Mouse (Mus musculus) fat pad, adult 2 months (tissue): ENCODE results near the gene Kcnj11.

Experiments
- DNase-seq: peaks from one replicate; pipeline ENCODE4 v3.0.0-alpha.2; 2011; ENCODE audit warnings: low read depth, low spot score; ENCODE audit errors: extremely low read depth

Gene Kcnj11

DNA sequence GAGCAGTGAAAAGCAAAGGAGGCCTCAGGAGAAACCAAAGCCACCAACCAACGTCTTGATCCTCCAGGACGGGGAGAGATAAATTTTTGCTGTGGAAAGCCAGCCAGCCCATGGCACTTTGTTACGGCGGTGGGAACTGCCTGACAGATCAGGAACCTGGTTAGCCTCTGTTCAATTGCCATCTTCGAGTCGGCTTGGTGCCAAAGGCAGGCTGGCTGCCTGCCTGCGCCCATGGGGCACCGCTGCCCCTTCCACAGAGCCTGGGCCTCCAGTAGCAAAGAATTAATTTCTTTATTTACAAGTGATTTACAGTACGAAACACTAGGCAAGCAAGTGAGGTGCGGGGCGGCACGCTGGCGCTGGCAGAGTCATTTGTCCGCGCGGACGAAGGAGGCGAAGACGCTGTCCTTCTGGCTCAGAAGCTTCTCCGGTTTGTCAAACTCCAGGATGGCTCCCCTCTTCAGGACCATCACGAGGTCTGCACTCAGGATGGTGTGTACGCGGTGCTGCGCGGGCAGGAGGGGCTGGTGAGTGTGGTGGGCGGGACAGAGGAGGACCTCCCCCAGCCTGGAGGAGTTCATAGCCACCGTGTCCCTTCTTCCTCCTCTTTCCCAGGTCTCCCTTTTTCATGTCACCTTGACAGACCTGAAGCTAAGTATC, 3.8 kb upstream of the Kcnj11 start:
- no peak for DNase-seq

DNA sequence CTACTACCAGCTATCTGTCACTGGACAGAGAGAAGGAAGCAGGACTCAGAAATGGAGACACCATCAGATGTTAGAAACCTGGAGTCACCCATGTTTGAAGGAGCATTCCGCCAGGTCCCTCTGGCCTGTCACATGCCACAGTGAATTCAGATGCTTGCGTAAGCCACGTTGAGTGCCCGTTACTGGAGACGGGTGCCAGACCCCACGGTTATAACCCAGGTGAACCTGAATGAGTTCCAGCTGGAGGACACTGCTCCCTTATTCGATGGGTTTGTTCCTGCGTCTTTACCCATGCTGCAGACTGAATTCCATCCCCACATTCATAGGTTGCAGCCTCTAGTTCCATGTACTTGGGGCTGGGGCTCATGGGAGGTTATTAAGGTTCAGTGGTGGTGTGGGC, 3.2 kb upstream of the Kcnj11 start:
- no peak for DNase-seq

DNA sequence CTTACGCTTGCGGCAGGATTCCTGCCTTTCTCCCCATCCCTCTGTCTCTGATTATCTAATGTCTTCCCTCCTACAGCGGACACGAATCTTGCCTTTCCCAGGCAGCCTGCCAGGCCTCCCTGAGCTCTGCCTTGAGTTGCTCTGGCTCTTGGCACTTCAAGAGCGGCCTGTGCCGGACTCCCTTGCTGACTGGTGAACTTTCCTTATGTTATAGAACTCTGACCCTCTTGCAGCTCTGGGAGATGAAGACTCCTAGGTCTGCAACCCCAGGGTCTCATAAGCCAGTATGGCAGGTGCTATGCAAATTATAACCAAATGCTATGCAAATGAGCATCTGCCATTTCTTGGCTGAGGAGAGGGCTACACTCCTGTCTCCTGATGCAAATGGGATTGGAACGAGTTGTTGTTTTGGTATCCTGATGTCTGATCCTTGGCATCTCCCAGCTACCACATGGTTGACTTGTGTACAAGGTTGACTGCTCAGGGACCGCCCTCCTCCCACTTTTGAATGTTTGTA, 2.6 kb upstream of the Kcnj11 start:
- DNase-seq, result no peak

DNA sequence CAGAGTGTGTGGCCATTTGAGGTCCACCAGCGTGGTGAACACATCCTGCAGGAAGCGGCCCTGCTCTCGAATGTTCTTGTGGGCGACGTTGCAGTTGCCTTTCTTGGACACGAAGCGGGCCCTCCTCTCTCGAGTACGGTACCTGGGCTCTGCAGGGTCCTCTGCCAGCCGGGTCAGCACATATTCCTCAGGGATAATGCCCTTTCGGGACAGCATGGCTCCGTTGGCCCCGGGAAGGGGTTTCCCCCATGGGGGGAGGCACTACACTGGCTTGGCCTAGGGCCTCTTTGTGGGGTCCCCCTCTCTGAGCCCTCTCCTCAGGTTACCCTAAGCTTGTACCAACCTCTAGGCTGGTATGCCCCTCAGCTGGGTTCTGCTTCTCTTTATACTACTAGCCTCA, 882 bp downstream of the Kcnj11 start:
- DNase-seq, result no peak

DNA sequence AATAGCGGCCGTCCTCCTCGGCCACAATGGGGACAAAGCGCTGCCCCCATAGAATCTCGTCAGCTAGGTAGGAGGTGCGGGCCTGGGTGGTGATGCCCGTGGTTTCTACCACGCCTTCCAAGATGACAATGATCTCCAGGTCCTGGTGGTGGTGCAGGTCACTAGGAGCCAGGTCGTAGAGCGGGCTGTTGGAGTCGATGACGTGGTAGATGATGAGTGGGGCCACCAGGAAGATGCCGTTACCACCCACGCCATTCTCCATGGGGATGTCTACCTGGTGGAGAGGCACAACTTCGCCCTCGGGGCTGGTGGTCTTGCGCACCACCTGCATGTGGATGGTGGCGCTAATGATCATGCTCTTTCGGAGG, 1.7 kb downstream of the Kcnj11 start:
- DNase-seq, result no peak

DNA sequence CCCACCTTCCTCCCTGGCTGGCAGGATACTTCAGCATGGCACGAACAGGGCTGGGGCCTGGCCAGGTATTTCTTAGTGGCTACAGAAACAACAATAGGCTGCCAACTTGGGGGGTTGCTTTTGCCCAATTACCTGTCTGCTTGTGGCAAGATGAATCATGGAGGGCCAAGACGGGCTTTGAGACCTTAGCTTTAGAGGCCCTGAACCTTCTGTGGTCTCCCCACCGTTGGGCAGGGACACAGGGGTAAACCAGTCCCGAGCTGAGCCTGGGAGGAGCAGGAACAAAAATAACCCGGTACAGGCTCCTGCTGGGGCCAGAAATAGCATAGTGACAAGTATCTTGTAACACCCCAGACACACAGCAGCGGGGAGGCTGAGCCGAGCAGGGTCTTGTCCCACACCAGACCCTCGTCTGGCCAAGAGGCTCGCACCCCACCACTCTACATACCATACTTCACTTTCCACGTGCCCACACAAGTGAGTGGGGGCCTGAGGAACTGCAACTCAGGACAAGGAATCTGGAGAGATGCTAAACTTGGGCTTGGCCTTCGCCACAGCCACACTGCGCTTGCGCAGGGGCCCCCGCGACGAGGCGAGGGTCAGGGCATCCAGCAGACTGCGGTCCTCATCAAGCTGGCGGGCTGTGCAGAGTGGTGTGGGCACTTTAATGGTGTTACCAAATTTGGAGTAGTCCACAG, 2.2 kb downstream of the Kcnj11 start:
- DNase-seq, result no peak

DNA sequence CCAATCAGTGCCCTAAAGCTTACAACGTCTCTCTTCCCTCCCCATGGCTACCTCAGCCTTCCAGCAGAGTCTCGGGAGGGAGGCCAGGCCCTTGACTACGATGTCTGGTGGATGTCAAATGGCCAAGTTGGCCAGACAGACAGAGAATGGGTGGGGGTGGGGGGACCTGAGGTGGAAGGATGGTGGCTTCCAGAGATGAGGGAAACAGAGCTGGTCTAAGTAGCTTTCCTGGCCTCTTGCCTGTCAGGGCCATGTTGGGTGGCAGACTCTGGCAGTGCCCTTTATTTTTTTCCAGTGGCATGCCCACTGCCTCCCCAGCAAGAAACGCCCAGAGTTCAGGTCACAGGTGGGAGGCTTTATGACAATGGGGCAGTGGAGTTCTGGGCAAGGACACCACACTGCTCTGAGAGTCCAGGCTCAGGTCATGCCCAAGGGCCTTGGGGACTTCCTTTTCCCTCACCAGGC, 3.2 kb downstream of the Kcnj11 start:
- no peak for DNase-seq

DNA sequence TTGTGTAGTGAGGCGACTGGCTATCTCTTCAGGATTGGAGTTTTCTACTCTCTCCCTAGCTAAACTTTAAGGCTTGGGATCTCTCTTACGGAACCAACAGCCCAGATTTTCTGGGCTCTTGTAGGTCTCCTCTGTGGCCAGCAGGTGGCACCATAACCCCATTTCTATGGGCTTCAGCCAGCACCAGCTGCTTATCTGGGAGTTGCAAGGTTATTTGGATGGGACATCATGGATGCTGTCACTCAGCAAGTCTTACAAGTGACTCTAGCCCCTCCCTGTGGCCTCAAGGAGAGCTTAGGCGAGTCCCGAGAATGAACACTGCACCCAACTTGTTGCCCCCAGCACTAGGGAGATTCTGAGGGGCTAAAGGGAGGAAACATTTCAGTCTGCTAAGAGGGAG, 4.4 kb downstream of the Kcnj11 start:
- no peak for DNase-seq

DNA sequence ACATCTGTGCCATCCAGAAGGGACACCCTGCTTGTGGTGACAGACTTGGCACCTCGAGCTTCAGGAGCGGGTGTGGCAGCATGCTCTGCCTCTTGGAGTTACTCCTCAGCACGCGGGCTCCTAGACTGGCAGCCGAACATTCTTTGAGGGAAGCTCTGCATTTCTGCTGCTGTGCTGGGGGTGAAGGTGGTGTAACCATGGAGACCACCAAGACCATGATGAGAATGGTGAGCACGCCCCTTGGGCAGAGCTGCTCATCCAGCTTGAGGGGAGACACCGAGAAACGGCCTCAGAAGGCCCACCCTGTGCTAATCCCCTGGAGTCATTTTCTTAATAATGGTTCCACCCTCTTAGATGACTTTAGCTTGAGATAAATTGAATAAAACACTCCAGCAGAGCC, 7.8 kb downstream of the Kcnj11 start:
- DNase-seq, result no peak

DNA sequence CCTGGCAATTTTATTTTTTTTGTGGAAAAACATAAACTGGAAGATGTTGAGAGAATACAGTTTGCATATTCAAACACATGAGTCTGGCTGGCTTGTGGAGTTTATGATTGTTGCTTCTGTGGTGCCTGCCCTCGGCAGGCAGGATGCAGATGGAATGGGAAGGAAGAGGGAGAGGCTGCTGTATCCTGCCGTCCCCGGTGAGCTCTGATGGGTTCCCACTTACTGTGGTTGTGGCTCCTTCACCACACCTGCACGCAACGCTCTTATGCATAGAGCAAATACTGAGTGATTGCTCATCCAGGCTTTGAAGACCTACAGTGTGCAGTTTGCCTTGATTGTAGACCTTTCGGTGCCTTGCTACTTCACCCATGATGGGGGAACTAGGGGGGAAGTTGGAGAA, 12.3 kb downstream of the Kcnj11 start:
- no peak for DNase-seq

DNA sequence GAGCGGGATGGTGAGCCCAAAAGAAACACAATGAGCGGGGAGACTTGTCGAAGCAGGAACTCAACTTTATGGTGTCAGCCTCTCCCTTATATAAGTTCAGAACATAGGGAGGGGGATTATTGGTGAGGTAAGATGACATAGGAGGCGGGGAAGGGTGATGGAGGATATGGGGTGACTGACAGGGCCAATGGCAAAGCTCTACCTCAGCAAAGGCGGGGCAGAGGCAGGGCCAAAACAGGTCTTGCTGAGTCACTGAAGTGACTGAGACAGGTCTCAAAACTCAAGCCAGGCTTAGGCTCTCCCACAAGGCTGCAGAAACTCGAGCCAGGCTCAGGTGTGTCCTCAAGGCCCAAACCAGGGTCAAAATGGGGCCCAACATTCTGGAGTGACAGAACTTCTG, 14.2 kb downstream of the Kcnj11 start:
- DNase-seq, result no peak

DNA sequence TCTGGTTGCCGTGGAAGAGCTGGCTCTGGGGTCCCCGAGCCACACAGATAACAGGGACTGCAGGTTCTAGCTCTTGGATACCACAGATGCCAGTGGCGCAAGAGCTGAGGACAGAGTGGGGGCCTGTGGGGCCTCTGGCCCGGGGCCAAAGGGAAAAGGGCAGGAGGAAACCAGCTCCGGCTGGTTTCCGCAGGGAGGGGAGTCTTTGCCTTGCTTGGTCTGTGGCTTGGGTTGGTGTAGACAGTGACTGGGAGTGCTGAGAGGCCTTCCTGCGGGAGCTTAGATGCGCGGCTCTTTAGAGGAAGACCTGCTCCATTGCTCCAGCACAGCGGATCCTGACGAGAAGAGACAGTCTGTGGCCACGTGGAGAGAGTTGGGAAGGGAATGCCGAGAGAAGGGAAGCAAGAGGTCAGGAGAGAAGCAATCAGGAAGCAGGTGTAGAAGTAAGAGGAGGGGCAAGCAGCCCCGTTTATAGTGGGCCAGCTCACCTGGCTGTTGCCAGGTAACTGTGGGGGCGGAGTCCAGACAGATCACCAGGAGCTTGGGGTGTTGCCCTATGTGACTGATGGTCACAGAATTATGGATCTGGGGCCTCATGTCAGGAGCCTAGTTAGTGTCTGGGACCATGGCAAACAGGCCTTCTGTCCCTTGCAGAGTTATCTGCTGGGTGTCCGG, 15.6 kb downstream of the Kcnj11 start:
- no peak for DNase-seq

DNA sequence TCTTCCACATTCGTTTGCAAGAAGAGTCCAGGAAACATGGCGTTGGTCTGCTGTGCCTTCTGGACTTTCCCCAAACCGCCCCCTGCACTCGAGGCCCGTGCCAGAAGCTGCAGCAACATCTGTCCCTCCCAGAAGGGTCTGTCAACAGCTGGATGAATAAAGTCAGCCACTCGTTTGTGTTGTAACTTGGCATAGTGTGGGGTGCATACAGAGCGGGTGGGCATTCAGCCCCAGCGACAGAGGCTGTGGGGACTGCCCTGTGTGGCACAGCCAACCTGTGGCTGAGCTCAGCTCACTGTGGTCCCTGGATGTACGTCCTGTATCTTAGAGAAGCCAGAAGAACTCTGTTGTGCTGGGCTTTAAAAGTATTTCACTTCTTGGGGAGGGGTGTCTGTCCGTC, 16.5 kb downstream of the Kcnj11 start:
- no peak for DNase-seq

DNA sequence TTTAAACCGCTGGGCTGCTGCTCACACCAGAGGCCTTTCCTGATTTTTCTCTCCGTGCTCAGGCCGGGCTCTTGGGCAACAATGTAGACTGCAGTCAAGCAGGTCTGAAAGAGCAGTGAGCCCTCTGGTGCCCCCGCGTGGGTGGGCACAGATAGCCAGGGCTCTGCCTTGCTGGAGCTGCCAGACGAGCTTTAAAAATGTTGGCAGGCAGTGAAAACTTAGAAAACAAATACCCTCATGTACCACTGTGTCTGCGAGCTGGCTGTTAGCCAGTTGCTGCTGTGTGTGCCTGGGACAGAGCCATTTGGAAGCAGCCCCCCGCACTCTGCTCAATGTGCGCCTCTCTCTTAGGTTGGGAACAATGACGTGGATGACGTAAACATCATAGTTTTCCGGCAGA, 22.9 kb downstream of the Kcnj11 start:
- no peak for DNase-seq

DNA sequence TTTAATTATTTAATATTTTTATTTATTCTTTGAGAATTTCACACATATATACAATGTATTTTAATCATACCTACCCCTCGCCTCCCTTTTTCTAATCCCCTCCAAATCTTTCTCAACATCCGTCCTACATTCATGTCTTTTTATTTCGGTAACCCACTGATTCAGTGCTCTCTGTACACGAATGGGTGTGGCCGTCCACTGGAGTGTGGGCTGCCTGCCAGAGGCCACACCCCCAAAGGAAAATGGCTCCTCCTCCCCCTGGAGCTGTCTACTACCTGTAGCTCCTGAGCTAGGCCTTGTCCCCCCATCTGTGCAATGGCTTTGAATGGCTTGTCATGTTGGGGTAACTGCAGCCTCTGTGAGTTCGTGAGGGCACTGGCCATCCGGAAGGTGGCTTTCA, 23.7 kb downstream of the Kcnj11 start:
- DNase-seq, result no peak

DNA sequence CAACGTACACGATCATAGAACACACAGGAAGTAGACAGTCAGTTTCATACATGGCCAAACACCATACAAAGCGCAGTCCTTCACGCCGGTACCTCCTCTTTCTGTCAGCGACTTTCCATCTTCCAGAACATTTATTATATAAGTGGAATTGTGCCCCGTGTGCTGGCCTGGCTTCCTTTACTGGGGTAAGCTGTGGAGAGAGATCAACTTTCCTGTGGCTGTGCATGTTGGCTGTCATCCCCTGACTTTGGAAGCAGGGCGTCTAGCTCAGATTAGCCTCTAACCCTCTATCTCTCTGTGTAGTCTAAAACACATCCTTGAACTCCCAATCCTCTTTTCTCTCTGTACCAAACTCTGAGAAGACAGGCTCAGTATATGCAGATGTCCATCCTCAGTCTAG, 31.7 kb downstream of the Kcnj11 start:
- DNase-seq, result no peak

DNA sequence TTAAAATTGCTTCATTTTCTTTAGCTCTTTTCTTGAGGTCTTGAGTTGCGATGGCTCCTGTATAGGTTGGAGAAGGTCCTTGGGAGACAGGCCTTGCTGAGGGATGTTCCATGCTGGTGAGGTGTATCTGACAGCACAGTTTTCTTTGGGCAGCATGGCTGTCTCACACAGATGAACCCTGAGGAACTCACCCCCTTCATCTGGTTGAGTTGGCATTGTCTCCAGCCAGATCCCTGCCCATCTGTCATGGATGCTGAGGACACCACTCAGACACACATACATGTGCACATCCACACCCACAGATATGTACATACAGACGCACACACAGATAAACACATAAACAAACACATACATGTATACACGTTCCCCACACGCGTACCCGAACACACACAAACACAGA, 37.3 kb downstream of the Kcnj11 start:
- DNase-seq, result no peak

DNA sequence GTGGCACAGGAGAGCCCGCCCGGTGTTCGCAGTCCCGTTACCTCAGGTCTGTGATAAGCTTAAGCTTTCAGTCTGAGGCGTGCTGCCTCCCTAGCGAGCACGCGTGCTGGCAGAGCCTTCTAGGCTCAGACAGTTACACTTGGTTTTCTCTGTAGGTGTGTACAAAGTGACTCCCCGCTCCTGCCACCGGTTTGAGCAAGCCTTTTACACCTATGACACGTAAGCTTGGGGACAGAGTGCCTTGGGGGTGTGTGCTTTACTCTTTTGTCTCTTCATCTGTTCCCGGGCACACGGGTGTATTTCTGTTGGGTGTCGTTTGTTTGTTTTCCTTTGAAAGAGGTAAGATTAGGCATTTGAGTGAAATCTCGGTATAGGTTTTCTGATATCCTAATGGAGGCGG, 39.0 kb downstream of the Kcnj11 start:
- no peak for DNase-seq

DNA sequence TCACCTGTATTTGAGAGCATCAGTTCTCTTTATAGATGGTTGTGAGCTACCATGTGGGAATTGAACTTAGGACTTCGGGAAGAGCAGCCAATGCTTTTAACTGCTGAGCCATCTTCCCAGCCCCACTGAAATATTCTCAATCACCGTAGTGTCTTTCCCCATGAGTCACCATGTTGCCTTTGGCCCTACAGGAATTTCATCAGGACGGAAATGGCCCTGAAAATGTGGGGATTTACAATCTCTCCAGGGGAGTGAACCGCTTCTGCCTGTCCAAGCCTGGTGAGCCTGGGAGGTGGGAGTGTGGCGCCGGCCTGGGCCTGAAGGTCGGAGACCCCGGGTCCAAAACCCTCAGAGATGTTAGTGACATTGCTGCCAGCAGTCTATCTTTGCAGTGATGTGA, 39.9 kb downstream of the Kcnj11 start:
- no peak for DNase-seq

DNA sequence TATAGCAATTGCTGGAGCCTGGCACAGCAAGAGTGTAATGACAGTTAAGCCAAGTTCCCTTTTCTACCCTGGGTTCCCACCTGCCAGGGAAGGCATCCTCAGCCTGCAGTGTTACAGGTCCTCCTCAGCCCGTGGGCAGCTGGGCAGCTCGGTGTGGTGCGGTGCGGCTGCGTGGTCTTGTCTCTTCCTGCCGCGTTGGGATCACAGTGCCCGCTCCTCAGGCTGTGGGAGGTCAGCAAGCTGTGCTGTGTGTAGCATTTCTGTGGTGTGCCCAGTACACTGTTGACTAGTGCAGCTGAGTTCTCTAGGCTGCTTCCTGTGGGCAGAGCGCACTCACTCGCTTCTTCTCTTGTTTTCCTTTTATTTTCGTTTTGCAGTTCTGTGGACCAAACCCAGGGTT, 41.7 kb downstream of the Kcnj11 start:
- no peak for DNase-seq

DNA sequence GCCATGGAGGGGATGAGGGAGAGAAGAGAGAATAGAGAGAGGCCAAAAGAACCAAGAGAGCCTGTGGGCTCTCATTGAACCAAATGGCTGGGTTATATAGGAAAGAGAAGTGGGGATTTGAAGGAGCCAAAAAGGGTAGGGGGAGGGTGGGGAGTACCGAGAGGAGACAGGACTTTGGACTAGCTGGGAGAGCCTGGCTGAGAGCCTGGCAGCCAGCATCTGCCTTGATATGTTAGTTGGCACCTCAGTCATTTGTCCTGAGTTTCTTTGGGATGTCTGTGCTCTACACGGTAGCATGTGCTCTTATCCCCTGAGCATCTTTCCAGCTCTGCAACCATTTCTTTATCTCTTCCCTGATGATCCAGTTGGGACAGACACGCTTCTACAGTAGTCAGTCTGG, 47.0 kb downstream of the Kcnj11 start:
- no peak for DNase-seq

DNA sequence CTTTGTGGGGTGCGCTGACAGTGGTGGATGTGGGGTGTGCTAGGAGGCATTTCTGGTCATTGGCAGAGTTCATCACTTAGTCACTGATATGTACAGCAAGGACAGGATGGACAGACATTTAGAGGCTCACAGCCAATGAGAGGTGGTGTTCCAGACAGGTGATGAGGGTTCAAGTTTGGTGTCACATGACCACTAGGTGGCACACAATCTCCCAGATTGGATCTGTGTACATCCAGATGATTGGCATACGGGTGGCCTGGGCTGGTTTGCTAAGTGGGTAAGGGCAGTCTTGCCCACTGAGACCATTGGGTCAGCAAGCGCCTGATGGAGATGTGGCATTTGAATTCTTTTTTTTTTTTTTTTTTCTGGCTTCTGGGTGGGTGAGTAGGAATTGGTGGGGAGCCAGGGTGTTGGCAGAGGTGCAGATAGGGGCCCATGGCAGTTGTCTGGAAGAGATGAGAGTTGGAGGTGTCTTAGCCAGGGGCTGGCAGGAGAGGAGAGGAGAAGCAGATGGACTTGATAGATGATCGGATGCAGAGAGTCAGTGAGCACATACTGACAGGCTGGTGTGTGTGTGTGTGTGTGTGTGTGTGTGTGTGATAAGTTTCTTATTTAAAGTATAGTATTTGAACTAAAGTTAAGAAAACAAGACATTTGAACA, 48.3 kb downstream of the Kcnj11 start:
- DNase-seq, result no peak
